Mouse (Mus musculus): ENCODE data around the gene Rab7b.

Gene Rab7b

GRCm38 (mm10) chr1:131749706-131750545 is 61.4 kb downstream of the Rab7b start:
- CTCF ChIA-PET, result interaction anchor here in 1 of 4 experiments (0.9 kb wide), 1 partner anchor 38 kb away, joined by 6 read pairs; no protein-coding TSS in a partner anchor
- POLR2A ChIA-PET, result interaction anchor here in 2 of 4 experiments (1.1 to 1.5 kb wide), 5 partner anchors 10 to 78 kb away, joined by 3 to 4 read pairs (median 4); partner anchors contain the start of gene Slc41a1 (in 1 of the 2)

GRCm38 (mm10) chr1:131751181-131751890 is 62.8 kb downstream of the Rab7b start:
- POLR2A ChIA-PET, result interaction anchor here in 2 of 4 experiments (0.5 to 1.2 kb wide), 2 partner anchors 10 to 11 kb away, joined by 3 to 5 read pairs; no protein-coding TSS in a partner anchor
- CTCF ChIA-PET, result no interaction called here

GRCm38 (mm10) chr1:131751891-131752311 is 63.4 kb downstream of the Rab7b start:
- ChIA-PET CTCF (no interaction called here), POLR2A (no interaction called here)

- POLR2A ChIA-PET, result interaction anchor here in 1 of 4 experiments (0.6 kb wide), 1 partner anchor 56 kb away, joined by 4 read pairs; no protein-coding TSS in a partner anchor
- CTCF ChIA-PET, result interaction anchor here in 2 of 4 experiments (0.6 to 1.6 kb wide), 2 partner anchors 9 to 39 kb away, joined by 3 to 4 read pairs; no protein-coding TSS in a partner anchor
These were observed 65.8 kb downstream of the Rab7b start for GRCm38 (mm10) chr1:131754212-131754829.

- POLR2A ChIA-PET, result no interaction called here
- CTCF ChIA-PET, result interaction anchor here in 1 of 4 experiments (1.6 kb wide), 1 partner anchor 9 kb away, joined by 4 read pairs; no protein-coding TSS in a partner anchor
These were observed 66.4 kb downstream of the Rab7b start for GRCm38 (mm10) chr1:131754916-131755315.

GRCm38 (mm10) chr1:131757211-131757610 is 68.7 kb downstream of the Rab7b start:
- ChIA-PET CTCF (interaction anchor here in 1 of 4 experiments (0.6 kb wide), 1 partner anchor 144 kb away, joined by 7 read pairs; no protein-coding TSS in a partner anchor), POLR2A (interaction anchor here in 1 of 4 experiments (1.2 kb wide), 1 partner anchor 66 kb away, joined by 4 read pairs; no protein-coding TSS in a partner anchor)

- POLR2A ChIA-PET, result interaction anchor here in 1 of 4 experiments (0.6 kb wide), 1 partner anchor 45 kb away, joined by 3 read pairs; no protein-coding TSS in a partner anchor
- CTCF ChIA-PET, result interaction anchor here in 2 of 4 experiments (1.4 to 1.9 kb wide), 2 partner anchors 44 to 46 kb away, joined by 3 to 5 read pairs; no protein-coding TSS in a partner anchor
These were observed 70.3 kb downstream of the Rab7b start for GRCm38 (mm10) chr1:131758796-131759195.

GRCm38 (mm10) chr1:131759667-131760427 is 71.4 kb downstream of the Rab7b start:
- CTCF ChIA-PET, result interaction anchor here in 3 of 4 experiments (0.5 to 5.7 kb wide), 5 partner anchors 45 to 205 kb away, joined by 5 to 45 read pairs (median 5); no protein-coding TSS in a partner anchor

GRCm38 (mm10) chr1:131760428-131760820 is 71.9 kb downstream of the Rab7b start:
- ChIA-PET POLR2A (interaction anchor here in 1 of 4 experiments (1.1 to 1.5 kb wide), 2 partner anchors 37 to 67 kb away, joined by 3 to 4 read pairs; partner anchors contain the start of genes Pm20d1 and Slc41a1), CTCF (interaction anchor here in 3 of 4 experiments (0.6 to 5.7 kb wide), 5 partner anchors 45 to 127 kb away, joined by 3 to 45 read pairs (median 5); no protein-coding TSS in a partner anchor)

More at GRCm38 (mm10) chr1:131759667-131760427, 71.4 kb downstream of the Rab7b start:
- POLR2A ChIA-PET, result interaction anchor here in 1 of 4 experiments (1.0 to 1.5 kb wide), 3 partner anchors 32 to 68 kb away, joined by 3 to 4 read pairs (median 3); partner anchors contain the start of genes Pm20d1 and Slc41a1

GRCm38 (mm10) chr1:131761079-131761831 is 72.8 kb downstream of the Rab7b start:
- ChIA-PET POLR2A (interaction anchor here in 1 of 4 experiments (0.9 to 1.5 kb wide), 3 partner anchors 15 to 36 kb away, joined by 3 to 4 read pairs (median 3); partner anchors contain the start of gene Pm20d1), CTCF (interaction anchor here (0.6 to 5.7 kb wide), 8 partner anchors 42 to 1133 kb away, joined by 3 to 45 read pairs (median 5); no protein-coding TSS in a partner anchor)

GRCm38 (mm10) chr1:131763683-131764082 is 75.2 kb downstream of the Rab7b start:
- ChIA-PET POLR2A (no interaction called here), CTCF (interaction anchor here (0.5 to 5.7 kb wide), 28 partner anchors 8 to 903 kb away, joined by 3 to 45 read pairs (median 4); partner anchors contain the start of genes Avpr1b (in 1 of the 4) and Slc26a9 (in 1 of the 4))

- ChIA-PET CTCF (interaction anchor here (0.6 to 5.7 kb wide), 14 partner anchors 46 to 902 kb away, joined by 3 to 45 read pairs (median 5); partner anchors contain the start of gene Avpr1b (in 1 of the 4)), POLR2A (no interaction called here)
These were observed 76.3 kb downstream of the Rab7b start for GRCm38 (mm10) chr1:131764581-131765338.

All from embryonic stem cell, embryonic (primary cell).